Mouse (Mus musculus) spleen, adult 2 months (tissue): Measurements from ENCODE around the gene Rasl11a.

Experiments
- CTCF ChIP-seq: fragments of 200-500 bp; IDR thresholded peaks from 2 replicates; pipeline ENCODE4 v1.5.1; 2011; ENCODE audit warnings: mild to moderate bottlenecking, inconsistent platforms; ENCODE audit not compliant: insufficient read depth, insufficient read length, insufficient replicate concordance; ENCODE audit errors: extremely low read depth
- POLR2A ChIP-seq: fragments of 200-500 bp; IDR thresholded peaks from 2 replicates; pipeline ENCODE4 v1.6.1; 2011; ENCODE audit warnings: low read depth, low read length, inconsistent platforms

- TF ChIP-seq CTCF = no peak
- TF ChIP-seq POLR2A = no peak
Measured at GRCm38 (mm10) chr5:146882261-146882660, 37.4 kb downstream of the Rasl11a start.
